22 mouse cellular contexts compared by ENCODE assay signal in the genomic region with DNA sequence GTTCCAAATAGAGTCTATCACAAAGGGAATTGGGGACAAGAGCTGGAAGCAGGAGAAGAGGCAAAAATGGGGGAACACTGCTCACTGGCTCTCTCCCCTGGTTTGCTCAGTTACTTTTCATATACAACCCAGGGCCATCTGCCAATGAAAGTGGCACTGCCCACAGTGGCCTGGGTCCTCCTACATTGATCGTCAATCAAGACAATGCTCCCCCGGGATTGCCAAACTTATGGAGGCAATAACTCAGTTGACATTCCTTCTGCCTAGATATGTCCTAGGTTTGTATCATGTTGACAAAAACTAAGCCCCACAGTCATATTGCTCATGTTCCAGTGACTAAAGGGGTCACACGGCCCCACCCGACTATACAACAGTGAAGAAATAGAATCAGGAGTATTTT.
DNase-seq lines count a peak whose midpoint lies in the region; ATAC-seq and TF ChIP-seq lines count a peak whose summit lies in the region.
"Had no signal": no experiment of that assay in that cellular context is flagged by ENCODE, and none has a peak within 500 bp of the region (broad histone marks: within the 10 kb centered on the region; RNA-seq: fewer than 3 reads in every experiment).

No protein-coding gene starts in this region.

- no peaks in the 10 kb centered on the region for H3K27me3 ChIP-seq in liver, adult 2 months (ENCODE audit: control insufficient read depth, insufficient read depth, low read length)
- no peaks in the 10 kb centered on the region for H3K27me3 ChIP-seq in liver, embryonic 12.5 days (replicated peaks)
- H3K27me3 ChIP-seq in liver, embryonic 15.5 days, result no peaks in the 10 kb centered on the region
- no peaks in the 10 kb centered on the region for H3K27me3 ChIP-seq in liver, embryonic 16.5 days (ENCODE audit: control insufficient read depth, insufficient read depth, low read depth, low read length)
- no peaks in the 10 kb centered on the region for H3K27me3 ChIP-seq in liver, postnatal 0 days (ENCODE audit: insufficient read depth, low read length)
- H3K27me3 ChIP-seq: embryonic facial prominence, embryonic 13.5 days; embryonic facial prominence, embryonic 15.5 days; forebrain, embryonic 12.5 days had no signal

- no peaks in the 10 kb centered on the region; the same call in 1 of the 2 replicates for H3K36me3 ChIP-seq in liver, adult 2 months (ENCODE audit: control insufficient read depth, insufficient read depth, low read length)
- H3K36me3 ChIP-seq in liver, embryonic 12.5 days, result no peaks in the 10 kb centered on the region
- H3K36me3 ChIP-seq in liver, embryonic 15.5 days (replicated peaks), result no peaks in the 10 kb centered on the region
- H3K36me3 ChIP-seq in liver, embryonic 16.5 days (ENCODE audit: control insufficient read depth, insufficient read depth), result no peaks in the 10 kb centered on the region
- H3K36me3 ChIP-seq in liver, postnatal 0 days (replicated peaks; ENCODE audit: insufficient read depth, low read length), result peaks cover 4% of the 10 kb centered on the region; the same call in 1 of the 2 replicates
- H3K36me3 ChIP-seq: embryonic facial prominence, embryonic 13.5 days; embryonic facial prominence, embryonic 15.5 days; forebrain, embryonic 10.5 days; forebrain, embryonic 12.5 days had no signal

- no peaks in the 10 kb centered on the region for H3K9me3 ChIP-seq in liver, embryonic 12.5 days (replicated peaks)
- no peaks in the 10 kb centered on the region for H3K9me3 ChIP-seq in liver, embryonic 15.5 days (replicated peaks)
- no peaks in the 10 kb centered on the region for H3K9me3 ChIP-seq in liver, embryonic 16.5 days (replicated peaks; ENCODE audit: control insufficient read depth, low read length)
- H3K9me3 ChIP-seq in liver, postnatal 0 days (ENCODE audit: low read length), result no peaks in the 10 kb centered on the region
- H3K9me3 ChIP-seq: embryonic facial prominence, embryonic 13.5 days; embryonic facial prominence, embryonic 15.5 days; forebrain, embryonic 10.5 days; forebrain, embryonic 12.5 days had no signal

- H3K9ac ChIP-seq in liver, adult 2 months (ENCODE audit: low read depth, low read length), result peak overlapping the region; percentile 4; the same call in 1 of the 2 replicates
- H3K9ac ChIP-seq in liver, embryonic 12.5 days, result no peak overlapping the region
- H3K9ac ChIP-seq in liver, embryonic 15.5 days, result no peak overlapping the region
- no peak overlapping the region for H3K9ac ChIP-seq in liver, embryonic 16.5 days (ENCODE audit: low read depth, low read length)
- no peak overlapping the region for H3K9ac ChIP-seq in liver, postnatal 0 days (replicated peaks)
- H3K9ac ChIP-seq: embryonic facial prominence, embryonic 13.5 days; embryonic facial prominence, embryonic 15.5 days; forebrain, embryonic 12.5 days had no signal

- 33% methylated on average over 4 of the region's 4 CpGs for WGBS in liver, adult 2 months
- 75% methylated on average over 4 of the region's 4 CpGs for WGBS in liver, embryonic 12.5 days (ENCODE audit: insufficient replicate concordance)
- 66% methylated on average over 4 of the region's 4 CpGs for WGBS in liver, embryonic 15.5 days (ENCODE audit: insufficient replicate concordance)
- 63% methylated on average over 4 of the region's 4 CpGs for WGBS in liver, embryonic 16.5 days (ENCODE audit: insufficient replicate concordance)
- 68% methylated on average over 4 of the region's 4 CpGs for WGBS in liver, postnatal 0 days (ENCODE audit: insufficient replicate concordance)

- peak; percentile 71 for DNase-seq in liver, adult 2 months (ENCODE audit: extremely low read depth, low read depth, low spot score)
- DNase-seq in liver, result no peak
- no peak for DNase-seq in liver, postnatal 0 days
- no peak for DNase-seq in kidney, postnatal 36 days
- no peak for DNase-seq in lung, postnatal 25 days (ENCODE audit: low spot score)
- DNase-seq: adrenal gland, postnatal 25 days; cerebellum, adult 11 months; cerebellum, adult 18-20 months; cerebellum, adult 8-10 months; cerebellum, adult 9-11 months; cerebellum, postnatal 14 days; cerebellum, postnatal 36 days; embryo, embryonic 11 days had no signal

- ATAC-seq in liver, embryonic 12.5 days, result no peak
- no peak for ATAC-seq in liver, embryonic 15.5 days (ENCODE audit: insufficient read depth)
- ATAC-seq in liver, embryonic 16.5 days (ENCODE audit: low read depth), result no peak
- peak; percentile 5; the same call in 1 of the 2 replicates for ATAC-seq in liver, postnatal 0 days
- ATAC-seq: forebrain, embryonic 14.5 days had no signal

- H3K27ac ChIP-seq in liver, adult 2 months (replicated peaks; ENCODE audit: insufficient read depth, low read depth, low read length), result peak overlapping the region; percentile 96
- no peak overlapping the region for H3K27ac ChIP-seq in liver, embryonic 12.5 days
- H3K27ac ChIP-seq in liver, embryonic 15.5 days (replicated peaks), result peak overlapping the region; percentile 68
- H3K27ac ChIP-seq in liver, embryonic 16.5 days (ENCODE audit: low read length), result peak overlapping the region; percentile 43
- H3K27ac ChIP-seq in liver, postnatal 0 days (ENCODE audit: low read depth), result peak overlapping the region; percentile 94
- H3K27ac ChIP-seq: embryonic facial prominence, embryonic 13.5 days; embryonic facial prominence, embryonic 15.5 days; forebrain, embryonic 10.5 days; forebrain, embryonic 12.5 days had no signal

- TF ChIP-seq POLR2A in liver, adult 2 months (IDR thresholded peaks at IDR 0.05; ENCODE audit: extremely low read depth, insufficient read depth, low read length), result no peak

- no peak for TF ChIP-seq EP300 in liver, postnatal 0 days (IDR thresholded peaks at IDR 0.05; ENCODE audit: low read depth)

- TF ChIP-seq CTCF in liver, adult 2 months (IDR thresholded peaks at IDR 0.05; ENCODE audit: low read depth, low read length), result no peak
- TF ChIP-seq CTCF in liver, postnatal 0 days (IDR thresholded peaks at IDR 0.05; ENCODE audit: low read depth), result no peak

- H3K4me2 ChIP-seq in liver, embryonic 12.5 days, result no peak overlapping the region
- no peak overlapping the region for H3K4me2 ChIP-seq in liver, embryonic 15.5 days
- no peak overlapping the region for H3K4me2 ChIP-seq in liver, embryonic 16.5 days (ENCODE audit: low read depth, low read length)
- H3K4me2 ChIP-seq in liver, postnatal 0 days (ENCODE audit: low read depth, low read length), result no peak overlapping the region
- H3K4me2 ChIP-seq: embryonic facial prominence, embryonic 13.5 days; embryonic facial prominence, embryonic 15.5 days; forebrain, embryonic 12.5 days had no signal

- peaks cover 41% of the 10 kb centered on the region for H3K4me1 ChIP-seq in liver, adult 2 months (ENCODE audit: control insufficient read depth, insufficient read depth, low read length)
- 0 out of 2 replicates have a peak, but pooled peaks cover 3% of the 10 kb centered on the region for H3K4me1 ChIP-seq in liver, embryonic 12.5 days
- peaks cover 5% of the 10 kb centered on the region; the same call in 1 of the 2 replicates for H3K4me1 ChIP-seq in liver, embryonic 15.5 days (replicated peaks)
- no peaks in the 10 kb centered on the region for H3K4me1 ChIP-seq in liver, embryonic 16.5 days (ENCODE audit: control insufficient read depth, low read depth, low read length)
- peaks cover 22% of the 10 kb centered on the region for H3K4me1 ChIP-seq in liver, postnatal 0 days (ENCODE audit: insufficient read depth)
- H3K4me1 ChIP-seq: embryonic facial prominence, embryonic 13.5 days; embryonic facial prominence, embryonic 15.5 days; forebrain, embryonic 10.5 days; forebrain, embryonic 12.5 days had no signal

- H3K79me2 ChIP-seq in liver, adult 2 months (ENCODE audit: control insufficient read depth, insufficient read depth, low read length), result no peaks in the 10 kb centered on the region

- no peak overlapping the region for H3K4me3 ChIP-seq in liver, adult 2 months (ENCODE audit: insufficient read depth, low read depth, low read length)
- no peak overlapping the region for H3K4me3 ChIP-seq in liver, embryonic 12.5 days
- H3K4me3 ChIP-seq in liver, embryonic 15.5 days (replicated peaks), result no peak overlapping the region
- no peak overlapping the region for H3K4me3 ChIP-seq in liver, embryonic 16.5 days (ENCODE audit: low read depth, low read length)
- H3K4me3 ChIP-seq in liver, postnatal 0 days (ENCODE audit: low read depth, low read length), result no peak overlapping the region
- H3K4me3 ChIP-seq: embryonic facial prominence, embryonic 13.5 days; embryonic facial prominence, embryonic 15.5 days; erythroblast, embryonic 14.5 days; forebrain, embryonic 10.5 days; forebrain, embryonic 12.5 days had no signal
